Mouse (Mus musculus): ENCODE results near the gene Rab37.

Gene Rab37

GRCm38 (mm10) chr11:115086213-115086612 lies 5.0 kb upstream of the Rab37 start:
- DNase-seq, result no peak

DNA sequence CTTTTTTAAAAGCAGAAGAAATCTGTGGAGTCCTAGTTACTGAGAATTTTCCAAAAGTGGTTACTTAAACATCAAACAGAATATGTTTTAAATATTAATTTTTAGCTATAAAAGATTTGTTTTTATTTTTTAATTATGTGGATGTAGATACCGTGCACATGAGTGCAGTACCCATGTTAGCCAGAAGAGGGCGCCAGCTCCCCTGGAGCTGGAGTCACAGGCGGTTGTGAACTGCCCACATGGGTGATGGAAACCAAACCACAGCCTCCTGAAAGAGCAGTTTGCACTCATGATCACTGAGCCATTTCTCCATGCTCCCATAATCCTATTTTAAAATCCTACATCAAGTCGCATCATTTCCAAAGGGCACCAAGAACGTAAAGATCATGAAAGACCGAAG lies 1.4 kb upstream of the Rab37 start:
- no peak for DNase-seq

- DNase-seq, result no peak
Observed at GRCm38 (mm10) chr11:115092140-115092539, 909 bp downstream of the Rab37 start.

GRCm38 (mm10) chr11:115098203-115098932 lies 7.1 kb downstream of the Rab37 start:
- DNase-seq, result no peak

DNA sequence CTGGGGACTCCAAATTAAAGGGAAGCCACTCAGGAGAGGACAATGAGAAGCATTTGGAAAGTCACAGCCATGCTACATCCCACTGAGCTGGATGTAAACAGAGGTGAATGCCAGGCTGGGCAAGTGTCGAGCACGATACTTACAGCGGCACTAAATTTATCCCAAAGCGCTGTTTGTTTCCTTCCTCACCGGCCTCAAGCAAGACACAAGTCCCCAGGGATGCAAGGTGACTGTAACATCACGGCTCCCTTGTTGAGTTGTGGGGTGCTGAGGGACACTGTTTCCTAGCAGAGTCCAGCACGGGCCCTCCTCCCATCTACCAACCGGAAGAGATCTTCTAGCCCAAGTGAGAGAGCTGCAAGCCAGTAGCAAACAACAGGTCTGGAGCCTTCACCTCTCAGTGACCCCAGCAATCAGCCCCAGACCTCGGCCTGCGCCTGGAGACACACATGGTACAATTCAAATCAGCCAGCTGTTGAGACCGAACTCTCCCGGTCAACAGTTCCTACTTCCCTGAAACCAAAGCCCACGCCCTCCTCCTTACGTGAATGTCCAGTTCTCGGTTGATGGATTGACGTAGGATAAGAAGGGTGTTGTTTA lies 8.1 kb downstream of the Rab37 start:
- DNase-seq, result no peak

- no peak for DNase-seq
Observed at GRCm38 (mm10) chr11:115100032-115100621, 8.9 kb downstream of the Rab37 start.

GRCm38 (mm10) chr11:115100741-115101140 lies 9.5 kb downstream of the Rab37 start:
- no peak for DNase-seq

DNA sequence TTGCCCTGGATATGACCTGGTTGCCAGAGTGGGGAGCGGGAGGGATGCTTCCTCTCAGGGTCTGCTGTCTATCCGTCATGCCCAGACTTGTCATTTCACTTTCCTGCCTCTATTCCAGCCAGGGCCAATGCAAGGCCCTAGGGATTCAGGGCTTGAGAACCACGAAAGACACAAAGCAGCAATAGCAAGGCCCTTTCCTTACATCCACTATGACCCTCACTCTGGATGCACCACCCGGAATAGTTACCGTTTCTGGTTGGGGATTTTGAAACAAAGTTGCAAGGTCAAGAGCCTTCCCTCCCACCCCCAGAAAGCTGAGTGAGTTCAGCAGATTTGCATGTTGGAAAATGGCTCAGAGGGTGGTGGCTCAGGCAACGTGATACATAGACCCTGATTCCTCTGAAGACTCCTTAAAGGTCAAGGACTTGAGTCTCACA lies 10.4 kb downstream of the Rab37 start:
- no peak for DNase-seq

DNA sequence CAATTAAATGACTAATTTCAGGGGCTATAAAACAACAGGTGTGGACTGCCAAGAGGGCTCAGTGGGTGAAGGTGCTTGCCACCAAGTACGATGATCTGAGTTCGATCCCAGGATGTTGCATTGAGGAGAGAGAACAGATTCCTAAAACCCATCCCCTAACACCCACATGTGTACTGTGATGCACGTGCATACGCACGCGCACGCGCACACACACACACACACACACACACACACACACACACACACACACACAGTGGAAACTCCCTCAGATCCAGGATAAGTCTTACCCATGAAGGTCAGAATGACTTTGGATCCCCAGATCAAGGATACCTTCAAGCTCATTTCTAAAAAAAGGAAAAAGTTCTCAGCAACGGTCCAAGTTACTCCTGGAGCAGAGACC lies 10.9 kb downstream of the Rab37 start:
- no peak for DNase-seq

DNA sequence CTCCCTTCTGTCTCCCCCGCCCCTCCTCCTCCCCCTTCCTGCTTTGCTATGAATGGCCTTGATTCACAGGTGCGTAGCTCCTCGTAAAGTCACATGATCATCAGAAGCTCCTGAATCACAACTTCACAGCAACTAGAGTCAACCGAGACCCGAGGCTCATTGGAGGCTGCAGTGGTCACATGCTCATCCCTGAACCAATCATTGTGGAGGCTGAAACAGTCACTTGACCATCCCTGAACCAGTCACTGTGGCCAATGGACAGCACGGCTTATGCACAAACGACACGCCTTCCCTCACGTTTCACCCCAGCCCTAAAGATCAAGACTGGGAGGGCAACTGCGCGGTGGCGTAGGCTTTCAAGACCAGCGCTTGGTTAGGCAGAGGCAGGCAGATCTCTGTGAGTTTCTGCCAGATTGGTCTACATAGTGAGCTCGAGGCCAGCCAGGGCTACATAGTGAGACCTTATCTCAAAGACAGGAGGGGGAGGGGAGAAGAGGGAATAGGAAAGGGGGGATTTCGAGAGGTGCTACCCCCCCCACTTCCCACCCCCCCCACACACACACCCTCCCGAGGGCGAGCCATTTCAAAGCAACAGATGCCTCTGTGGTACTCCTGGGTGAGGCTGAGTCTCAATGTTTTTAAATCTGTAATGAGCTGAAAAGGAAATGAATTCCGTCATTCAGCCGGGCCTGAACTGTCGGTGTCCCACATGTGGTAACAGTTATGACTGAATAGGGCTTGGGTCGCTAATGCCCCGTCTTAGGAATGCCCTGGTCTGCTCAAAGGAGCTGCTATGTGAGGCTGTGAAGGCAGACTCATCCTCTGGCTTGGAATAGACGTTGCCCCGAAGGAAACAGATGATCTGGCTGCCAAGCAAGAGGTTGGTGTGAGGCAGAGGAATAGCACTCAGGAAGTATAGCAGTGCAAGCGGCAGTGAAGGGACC lies 12.5 kb downstream of the Rab37 start:
- DNase-seq, result no peak

DNA sequence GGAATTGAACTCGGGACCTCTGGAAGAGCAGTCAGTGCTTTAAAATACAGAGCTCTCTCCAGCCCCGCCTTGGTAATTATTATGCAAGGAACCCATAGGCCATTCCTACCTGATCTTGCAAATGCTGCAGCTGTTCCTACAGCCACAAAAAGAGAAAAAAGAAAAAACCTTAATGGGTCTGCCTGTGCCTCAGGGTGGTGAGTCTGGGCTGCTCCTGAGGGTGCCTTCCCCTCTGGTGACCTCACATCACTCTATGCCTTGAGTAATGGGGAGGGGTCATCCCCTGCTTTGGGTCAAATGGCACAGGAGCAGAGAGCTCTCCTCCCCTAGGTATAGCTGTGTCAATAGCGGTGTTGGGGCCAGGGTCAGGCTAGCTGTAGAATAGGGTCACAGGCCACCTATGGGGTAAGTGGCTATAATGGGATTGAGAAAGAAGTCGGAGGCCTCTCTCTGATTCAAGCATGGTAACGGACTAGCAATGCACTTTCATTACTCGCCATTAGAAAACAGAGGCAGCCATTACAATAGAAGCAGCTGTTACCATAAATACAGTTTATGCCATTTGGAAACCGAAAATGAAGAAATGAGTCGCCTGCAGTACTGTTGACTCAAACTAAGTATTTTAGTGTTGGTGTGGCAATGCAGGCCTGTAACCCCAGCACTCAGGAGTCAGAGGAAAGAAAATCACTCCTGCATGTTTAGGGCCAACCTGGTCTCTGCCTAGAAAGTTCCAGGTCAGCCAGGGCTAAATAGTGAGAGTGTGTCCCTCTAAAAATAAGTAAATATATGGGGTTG lies 13.7 kb downstream of the Rab37 start:
- no peak for DNase-seq

GRCm38 (mm10) chr11:115106638-115107037 lies 15.4 kb downstream of the Rab37 start:
- no peak for DNase-seq

GRCm38 (mm10) chr11:115107403-115107916 lies 16.2 kb downstream of the Rab37 start:
- no peak for DNase-seq

- DNase-seq, result no peak
Observed at GRCm38 (mm10) chr11:115108176-115108575, 16.9 kb downstream of the Rab37 start.

GRCm38 (mm10) chr11:115110271-115110670 lies 19.0 kb downstream of the Rab37 start:
- DNase-seq, result no peak

DNA sequence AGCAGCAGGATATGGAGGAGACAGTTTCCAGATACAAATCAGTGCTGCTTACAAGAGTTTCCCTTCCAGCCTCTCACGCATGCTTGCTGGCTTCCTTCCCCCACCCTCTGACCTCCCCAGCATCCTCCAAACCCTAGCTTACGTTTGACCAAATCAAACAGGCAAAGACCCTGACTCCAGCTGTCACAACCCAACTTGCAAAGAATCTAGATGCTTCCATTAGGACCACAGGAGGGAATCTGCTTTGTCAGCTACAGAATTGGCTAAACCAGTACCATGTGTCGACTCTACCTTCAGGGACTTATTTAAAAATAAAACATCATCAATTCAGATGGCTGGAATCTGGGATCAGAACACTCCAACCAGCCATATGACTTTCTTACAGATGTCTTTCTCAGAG lies 21.0 kb downstream of the Rab37 start:
- no peak for DNase-seq

- DNase-seq, result no peak
Observed at GRCm38 (mm10) chr11:115119409-115119808, 28.2 kb downstream of the Rab37 start.

GRCm38 (mm10) chr11:115128483-115128882 lies 37.3 kb downstream of the Rab37 start:
- no peak for DNase-seq

DNA sequence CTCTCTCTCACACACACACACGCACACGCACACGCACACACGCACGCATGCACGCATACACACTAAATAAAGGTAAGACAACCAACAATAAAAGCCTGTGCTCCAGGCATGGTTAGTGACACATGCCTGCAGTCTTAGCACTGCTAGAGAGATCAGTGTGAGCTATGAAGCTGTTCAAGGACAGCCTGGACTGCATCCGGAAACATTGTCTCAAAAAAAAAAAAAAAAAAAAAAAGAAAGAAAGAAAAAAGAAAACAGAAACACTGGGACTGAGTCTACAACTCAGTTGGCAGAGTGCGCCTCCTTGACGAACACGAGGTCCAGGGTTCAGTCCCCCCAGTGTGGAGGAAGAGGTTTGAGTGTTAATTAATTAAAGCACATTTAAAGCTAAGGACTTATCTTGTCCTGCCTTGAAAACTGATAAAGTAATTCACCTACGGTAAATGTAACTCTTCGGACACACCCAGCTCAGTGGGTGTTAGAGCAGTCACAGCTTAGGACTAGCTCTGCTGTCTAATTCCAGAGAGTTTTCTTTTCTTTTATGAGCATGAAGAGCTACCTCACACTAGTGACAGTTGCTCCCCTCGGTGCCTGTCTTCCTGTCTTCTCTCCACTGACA lies 38.4 kb downstream of the Rab37 start:
- DNase-seq, result no peak

DNA sequence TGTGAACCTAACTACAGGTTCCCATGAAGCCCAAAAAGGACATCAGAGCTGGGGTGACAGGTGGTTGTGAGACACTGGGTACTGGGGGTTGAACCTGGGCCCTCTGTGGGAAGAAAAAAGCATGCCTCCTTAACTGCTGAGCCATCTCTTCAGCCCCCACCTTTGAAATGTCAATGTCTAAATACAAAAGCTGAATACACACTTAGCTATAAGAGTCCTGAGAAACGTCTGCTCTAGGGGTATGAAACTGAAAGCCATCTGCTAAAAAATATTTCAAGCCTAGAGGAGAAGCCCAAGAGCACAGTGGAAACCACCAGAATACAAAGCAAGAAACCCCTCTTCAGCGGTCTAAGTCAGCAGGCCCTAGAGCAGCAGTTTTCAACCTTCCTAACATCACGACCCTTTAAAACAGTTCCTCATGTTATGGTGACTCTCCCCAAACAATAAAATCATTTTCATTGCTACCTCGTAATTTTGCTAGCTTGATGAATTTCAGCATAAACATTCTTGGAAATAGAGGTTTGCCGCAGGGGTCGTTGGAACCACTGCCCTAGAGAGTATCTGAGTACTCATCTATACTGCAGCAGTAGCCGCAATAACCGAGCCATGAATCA lies 40.6 kb downstream of the Rab37 start:
- no peak for DNase-seq

GRCm38 (mm10) chr11:115133800-115134199 lies 42.6 kb downstream of the Rab37 start, which contains the start of gene Cd300lf:
Cd300lf (minus strand) TSS chr11:115133992.
- no peak for DNase-seq

Measured in right cerebral cortex, postnatal 4 days (tissue).